Mouse (Mus musculus) lung, postnatal 0 days (tissue): ENCODE measurements at regions not wholly inside any gene's neighbourhood (a gene's known extent, or its start where the extent isn't known, plus 50 kb on each side); places are given as distances from the start of the nearest gene placed in this dataset.

Experiments used
- CTCF ChIP-seq: IDR thresholded peaks from 2 replicates; pipeline ENCODE4 v1.5.1; 2016; ENCODE audit warnings: antibody characterized with exemption, mild to moderate bottlenecking
- EP300 ChIP-seq: IDR thresholded peaks from 2 replicates; pipeline ENCODE4 v1.6.1; 2016; ENCODE audit warnings: antibody characterized with exemption, mild to moderate bottlenecking, control low read depth

DNA sequence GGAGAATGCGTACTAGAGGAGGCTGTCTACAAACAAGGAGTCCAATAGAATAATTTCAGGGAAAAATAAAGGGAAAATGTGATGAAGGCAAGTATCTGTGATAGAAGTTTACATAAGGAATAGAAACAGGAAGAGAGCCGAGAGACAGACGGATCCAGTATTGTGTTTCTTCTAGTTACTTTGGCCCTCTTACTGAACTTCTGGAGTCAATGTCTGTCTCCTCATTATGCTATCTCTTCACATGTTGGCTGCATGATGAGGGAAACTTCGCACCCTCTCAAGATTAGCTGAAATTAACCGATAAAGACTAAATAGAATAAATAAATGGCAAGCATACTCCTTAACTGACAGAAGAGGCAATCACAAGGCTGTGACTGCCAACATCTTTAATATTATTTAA is 197.9 kb upstream of the Lrrc4c start:
- TF ChIP-seq CTCF: no peak
- TF ChIP-seq EP300: no peak
